ENCODE assay signal across 20 mouse cellular contexts in genomic region chr1:135633478-135633877, GRCm38 (mm10).
"Had no signal": no experiment of that assay in that cellular context is flagged by ENCODE, and none has a peak within 500 bp of the region (broad histone marks: within the 10 kb centered on the region; RNA-seq: fewer than 3 reads in every experiment).

No protein-coding gene starts in this region.

- DNase-seq: kidney, adult 18-20 months; kidney, adult 9 months; kidney, postnatal 25 days; layer of hippocampus, adult 9-11 months; liver, postnatal 0 days; lung, embryonic 14.5 days; midbrain, embryonic 14.5 days; right cerebral cortex, adult 18-20 months; right cerebral cortex, postnatal 14 days; right cerebral cortex, postnatal 4 days; thymus, adult 18-20 months; thymus, postnatal 14 days; thymus, postnatal 4 days had no signal

- H3K4me3 ChIP-seq: layer of hippocampus, adult 2 months; left cerebral cortex, adult 2 months; neural tube, embryonic 12.5 days; neural tube, embryonic 15.5 days; stomach, embryonic 15.5 days had no signal

- ATAC-seq: liver, postnatal 0 days; lung, postnatal 0 days had no signal

- H3K27ac ChIP-seq: layer of hippocampus, adult 2 months; left cerebral cortex, adult 2 months; liver, embryonic 14.5 days; neural tube, embryonic 12.5 days; neural tube, embryonic 15.5 days; stomach, embryonic 15.5 days had no signal
